8 mouse cellular contexts compared by ENCODE assay signal in the genomic region with DNA sequence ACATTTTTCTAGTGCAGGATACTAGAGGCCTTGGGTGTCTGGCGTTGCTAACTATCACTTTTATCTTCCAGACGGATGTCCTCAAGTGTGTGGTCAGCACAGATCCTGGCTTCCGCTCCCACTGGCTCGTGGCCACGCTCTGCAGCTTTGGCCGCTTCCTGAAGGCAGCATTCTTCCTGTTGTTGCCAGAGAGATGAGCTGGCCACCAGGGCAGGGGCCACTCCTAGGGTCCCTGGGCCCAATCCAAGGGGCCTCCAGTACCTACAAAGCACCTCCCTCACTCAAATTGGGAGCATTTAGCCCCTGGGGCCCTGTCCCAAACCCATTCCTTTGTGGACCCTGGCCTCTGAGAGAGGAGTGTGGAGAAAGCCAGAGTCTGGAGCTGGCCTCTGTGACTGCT. TPM values are rescaled to one million over a fixed set of nuclear protein-coding genes. Genes with fewer than 3 reads are reported as not detected.
A peak's percentile ranks its signal among the peaks of the same experiment; 100 is the strongest.
DNase-seq lines count a peak whose midpoint lies in the region; ATAC-seq and TF ChIP-seq lines count a peak whose summit lies in the region.

No protein-coding gene starts in this region.

- no peak for TF ChIP-seq POLR2A in heart, adult 2 months (IDR thresholded peaks at IDR 0.05; ENCODE audit: insufficient read depth, low read depth, low read length)

- 73% methylated on average over 6 of the region's 6 CpGs for WGBS in kidney, embryonic 14.5 days
- 9% methylated on average over 6 of the region's 6 CpGs for WGBS in heart, adult 2 months
- 82% methylated on average over 6 of the region's 6 CpGs for WGBS in forebrain, embryonic 15.5 days

- no peak overlapping the region for H3K4me2 ChIP-seq in kidney, embryonic 14.5 days (replicated peaks; ENCODE audit: low read depth, low read length)
- no peak overlapping the region for H3K4me2 ChIP-seq in forebrain, embryonic 15.5 days (replicated peaks)

- TF ChIP-seq CTCF in heart, adult 2 months (IDR thresholded peaks at IDR 0.05), result peak; percentile 10

- peaks cover 21% of the 10 kb centered on the region; the same call in 1 of the 2 replicates for H3K36me3 ChIP-seq in kidney, embryonic 14.5 days (ENCODE audit: control insufficient read depth, insufficient read depth, low read length)
- no peaks in the 10 kb centered on the region for H3K36me3 ChIP-seq in heart, adult 2 months (ENCODE audit: control insufficient read depth, insufficient read depth, low read length)
- peaks cover 14% of the 10 kb centered on the region for H3K36me3 ChIP-seq in forebrain, embryonic 15.5 days

- H3K9me3 ChIP-seq in kidney, embryonic 14.5 days (ENCODE audit: control insufficient read depth, low read length), result no peaks in the 10 kb centered on the region
- H3K9me3 ChIP-seq in forebrain, embryonic 15.5 days, result no peaks in the 10 kb centered on the region

- no peaks in the 10 kb centered on the region for H3K27me3 ChIP-seq in kidney, embryonic 14.5 days (ENCODE audit: control insufficient read depth, insufficient read depth, low read length)
- H3K27me3 ChIP-seq in heart, adult 2 months (ENCODE audit: control insufficient read depth, insufficient read depth, low read length), result no peaks in the 10 kb centered on the region
- no peaks in the 10 kb centered on the region for H3K27me3 ChIP-seq in forebrain, embryonic 15.5 days

- H3K4me1 ChIP-seq in kidney, embryonic 14.5 days (ENCODE audit: control insufficient read depth, insufficient read depth, low read length), result peaks cover 6% of the 10 kb centered on the region; the same call in 1 of the 2 replicates
- peaks cover 13% of the 10 kb centered on the region for H3K4me1 ChIP-seq in heart, adult 2 months (ENCODE audit: control insufficient read depth, insufficient read depth, low read length)
- H3K4me1 ChIP-seq in forebrain, embryonic 15.5 days, result no peaks in the 10 kb centered on the region

- H3K27ac ChIP-seq in kidney, embryonic 14.5 days (ENCODE audit: low read depth, low read length), result no peak overlapping the region
- H3K27ac ChIP-seq in heart, adult 2 months, result peak overlapping the region; percentile 90
- no peak overlapping the region for H3K27ac ChIP-seq in forebrain, embryonic 15.5 days (replicated peaks)

- intact Hi-C loops in heart, adult 2 months (cut with DNase I), result no loop called here

- H3K79me2 ChIP-seq in heart, adult 2 months (replicated peaks; ENCODE audit: control insufficient read depth, insufficient read depth, low read length), result no peaks in the 10 kb centered on the region

- DNase-seq in kidney, adult 11 months, result peak; percentile 76
- DNase-seq in heart, adult 2 months, result peak; percentile 79 to 84
- DNase-seq in kidney, postnatal 36 days, result peak; percentile 83
- peak; percentile 56 for DNase-seq in testis, postnatal 14 days (ENCODE audit: low spot score)
- no peak for DNase-seq in right cerebral cortex, adult 2 months (ENCODE audit: low spot score in 2 of 2)

- no peak overlapping the region for H3K9ac ChIP-seq in kidney, embryonic 14.5 days (ENCODE audit: low read depth, low read length)
- no peak overlapping the region for H3K9ac ChIP-seq in heart, adult 2 months (ENCODE audit: low read depth, low read length)
- no peak overlapping the region for H3K9ac ChIP-seq in forebrain, embryonic 15.5 days (replicated peaks)

- no peak overlapping the region for H3K4me3 ChIP-seq in kidney, embryonic 14.5 days (ENCODE audit: low read length)
- H3K4me3 ChIP-seq in heart, adult 2 months, result no peak overlapping the region
- H3K4me3 ChIP-seq in forebrain, embryonic 15.5 days, result no peak overlapping the region

- TF ChIP-seq EP300 in heart, adult 2 months (IDR thresholded peaks at IDR 0.05; ENCODE audit: insufficient read depth, low read depth, low read length), result 0 out of 2 replicates have a peak, but pooled peaks have one; percentile 30

- no peak for ATAC-seq in kidney, embryonic 14.5 days (ENCODE audit: low FRiP score, low TSS enrichment)
- ATAC-seq in forebrain, embryonic 15.5 days (replicated peaks), result no peak
- no peak for ATAC-seq in erythroblast, adult 5-6 weeks (replicated peaks; ENCODE audit: low FRiP score, poor library complexity, severe bottlenecking)

RNA-seq across cellular contexts. Expression of a gene that starts 9.5 kb away (rescaled TPM):
- polyA plus RNA-seq in kidney, embryonic 14.5 days (2014; fragmentation: Nextera tagmentation; extraction: Ambion mirVana), result 72.1 and 86.2 TPM in 2 replicates
- 1 to 10 TPM; 3.0 to 3.1 TPM for total RNA-seq in heart, adult 2 months (2021)
- polyA plus RNA-seq in heart, adult 2 months (2012; rRNA removed), result 5.9 and 9.0 TPM in 2 replicates
- 95.8 and 96.3 TPM in 2 replicates for polyA plus RNA-seq in forebrain, embryonic 15.5 days (2015; fragmentation: Nextera tagmentation; extraction: Ambion mirVana)
- not detected in 2 replicates for total RNA-seq in erythroblast, adult 5-6 weeks (2015; ENCODE audit: low replicate concordance)
- not detected in 2 replicates for total RNA-seq in erythroblast, adult 5-6 weeks (2017; ENCODE audit: low replicate concordance)

RNA-seq across cellular contexts. Expression of a gene that starts 36.5 kb away (rescaled TPM):
- polyA plus RNA-seq in kidney, embryonic 14.5 days (2014; fragmentation: Nextera tagmentation; extraction: Ambion mirVana), result 146 and 192 TPM in 2 replicates
- total RNA-seq in heart, adult 2 months (2021), result 100 to 1,000 TPM in 1 of 2 experiments, 10 to 100 TPM in 1; 81.2 to 104 TPM
- 90.4 and 143 TPM in 2 replicates for polyA plus RNA-seq in heart, adult 2 months (2012; rRNA removed)
- polyA plus RNA-seq in forebrain, embryonic 15.5 days (2015; fragmentation: Nextera tagmentation; extraction: Ambion mirVana), result 297 and 299 TPM in 2 replicates
- total RNA-seq in erythroblast, adult 5-6 weeks (2015; ENCODE audit: low replicate concordance), result 6.0 and 9.8 TPM in 2 replicates
- 7.9 and 14.8 TPM in 2 replicates for total RNA-seq in erythroblast, adult 5-6 weeks (2017; ENCODE audit: low replicate concordance)

RNA-seq across cellular contexts. Expression of a gene that starts 56.3 kb away (rescaled TPM):
- 80.8 and 95.7 TPM in 2 replicates for polyA plus RNA-seq in kidney, embryonic 14.5 days (2014; fragmentation: Nextera tagmentation; extraction: Ambion mirVana)
- total RNA-seq in heart, adult 2 months (2021), result 10 to 100 TPM; 33.6 to 36.4 TPM
- polyA plus RNA-seq in heart, adult 2 months (2012; rRNA removed), result 27.7 and 33.4 TPM in 2 replicates
- 104 and 106 TPM in 2 replicates for polyA plus RNA-seq in forebrain, embryonic 15.5 days (2015; fragmentation: Nextera tagmentation; extraction: Ambion mirVana)
- total RNA-seq in erythroblast, adult 5-6 weeks (2015; ENCODE audit: low replicate concordance), result 12.3 and 20.7 TPM in 2 replicates
- 20.8 and 21.0 TPM in 2 replicates for total RNA-seq in erythroblast, adult 5-6 weeks (2017; ENCODE audit: low replicate concordance)

RNA-seq across cellular contexts. Expression of a gene that starts 59.7 kb away (rescaled TPM):
- 58.6 and 64.8 TPM in 2 replicates for polyA plus RNA-seq in kidney, embryonic 14.5 days (2014; fragmentation: Nextera tagmentation; extraction: Ambion mirVana)
- total RNA-seq in heart, adult 2 months (2021), result 10 to 100 TPM; 75.0 to 80.4 TPM
- 69.0 and 76.9 TPM in 2 replicates for polyA plus RNA-seq in heart, adult 2 months (2012; rRNA removed)
- 43.1 and 47.4 TPM in 2 replicates for polyA plus RNA-seq in forebrain, embryonic 15.5 days (2015; fragmentation: Nextera tagmentation; extraction: Ambion mirVana)
- 6.3 and 15.0 TPM in 2 replicates for total RNA-seq in erythroblast, adult 5-6 weeks (2015; ENCODE audit: low replicate concordance)
- 1.4 and 6.1 TPM in 2 replicates for total RNA-seq in erythroblast, adult 5-6 weeks (2017; ENCODE audit: low replicate concordance)

Comparison
In these comparisons a context has a peak if more than half of its experiments do, and no peak if none do; other contexts are left out.
1. DNase-seq: peak in kidney, adult 11 months (single experiment), heart, adult 2 months (2 of 2), kidney, postnatal 36 days (2 of 2) and testis, postnatal 14 days (single experiment); none in right cerebral cortex, adult 2 months (0 of 2).